Mouse (Mus musculus): ENCODE results near the gene Zglp1. TPM values are rescaled to one million over a fixed set of nuclear protein-coding genes. Genes with fewer than 3 reads are reported as not detected.
A peak's percentile ranks its signal among the peaks of the same experiment; 100 is the strongest.

Gene Zglp1
- total RNA-seq, 2 experiments from 2014 or later, result not detected

DNA sequence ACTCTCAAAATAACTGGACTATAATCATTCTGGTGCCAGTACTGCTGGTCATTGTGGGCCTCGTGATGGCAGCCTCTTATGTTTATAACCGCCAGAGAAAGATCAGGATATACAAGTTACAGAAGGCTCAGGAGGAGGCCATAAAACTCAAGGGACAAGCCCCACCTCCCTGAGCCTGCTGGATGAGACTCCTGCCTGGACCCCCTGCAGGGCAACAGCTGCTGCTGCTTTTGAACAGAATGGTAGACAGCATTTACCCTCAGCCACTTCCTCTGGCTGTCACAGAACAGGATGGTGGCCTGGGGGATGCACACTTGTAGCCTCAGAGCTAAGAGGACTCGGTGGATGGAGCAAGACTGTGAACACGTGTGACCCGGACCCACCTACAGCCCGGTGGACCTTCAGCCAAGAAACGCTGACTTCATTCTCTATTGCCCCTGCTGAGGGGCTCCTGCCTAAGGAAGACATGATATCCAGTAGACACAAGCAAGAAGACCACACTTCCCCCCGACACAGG lies 39.1 kb downstream of the Zglp1 start:
- no peak for DNase-seq (ENCODE audit: low spot score in 2 of 2)

DNA sequence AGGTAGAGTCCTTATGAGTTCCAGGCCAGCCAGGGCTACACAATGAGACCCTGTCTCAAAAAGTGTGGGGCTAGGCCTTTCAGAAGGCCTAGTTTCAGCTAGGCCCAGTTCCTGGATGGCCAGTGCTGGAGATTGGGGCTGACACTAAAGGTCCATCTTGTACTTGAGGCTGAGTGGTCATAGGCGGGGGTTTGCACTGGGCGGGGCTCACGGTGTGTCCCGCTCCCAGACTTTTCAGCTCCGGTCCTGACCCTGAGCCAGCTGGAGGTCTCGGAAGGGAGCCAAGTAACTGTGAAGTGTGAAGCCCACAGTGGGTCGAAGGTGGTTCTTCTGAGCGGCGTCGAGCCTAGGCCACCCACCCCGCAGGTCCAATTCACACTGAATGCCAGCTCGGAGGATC lies 40.0 kb downstream of the Zglp1 start:
- DNase-seq (ENCODE audit: low spot score in 2 of 2), result no peak

DNA sequence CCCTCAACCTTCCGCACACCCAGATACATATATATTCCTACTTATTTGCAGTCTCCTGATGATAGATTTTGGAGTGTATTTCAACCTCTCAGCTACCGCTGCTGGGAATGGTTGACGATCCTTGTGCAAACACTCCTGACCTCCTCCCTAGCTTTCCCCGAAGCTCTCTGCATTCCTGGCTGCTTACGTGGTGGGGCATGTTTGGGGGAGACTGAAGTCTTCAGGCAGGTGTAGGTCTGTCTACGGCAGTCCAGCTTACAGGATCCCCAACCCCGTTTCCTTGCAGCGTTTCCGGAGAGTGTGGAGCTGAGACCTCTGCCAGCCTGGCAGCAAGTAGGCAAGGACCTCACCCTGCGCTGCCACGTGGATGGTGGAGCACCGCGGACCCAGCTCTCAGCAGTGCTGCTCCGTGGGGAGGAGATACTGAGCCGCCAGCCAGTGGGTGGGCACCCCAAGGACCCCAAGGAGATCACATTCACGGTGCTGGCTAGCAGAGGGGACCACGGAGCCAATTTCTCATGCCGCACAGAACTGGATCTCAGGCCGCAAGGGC lies 41.6 kb downstream of the Zglp1 start:
- DNase-seq (ENCODE audit: low spot score in 2 of 2), result no peak

DNA sequence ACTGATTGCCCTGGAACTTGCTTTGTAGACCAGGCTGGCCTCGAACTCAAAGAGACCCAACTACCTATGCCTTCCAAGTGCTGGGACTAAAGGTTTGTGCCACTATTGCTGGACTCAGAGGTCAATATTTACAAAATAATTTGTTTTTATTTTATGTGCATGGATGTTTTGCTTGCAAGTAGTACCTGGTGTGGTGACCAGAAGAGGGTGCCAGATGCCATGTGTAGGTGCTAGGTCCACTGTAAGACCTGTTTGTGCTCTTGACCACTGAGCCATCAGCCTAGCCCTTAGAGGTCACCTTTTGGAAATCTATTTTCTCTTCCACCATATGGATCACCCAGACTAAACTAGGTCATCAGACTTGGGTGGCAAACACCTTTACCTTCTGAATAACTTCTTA lies 44.2 kb downstream of the Zglp1 start:
- DNase-seq (ENCODE audit: low spot score in 2 of 2), result no peak

DNA sequence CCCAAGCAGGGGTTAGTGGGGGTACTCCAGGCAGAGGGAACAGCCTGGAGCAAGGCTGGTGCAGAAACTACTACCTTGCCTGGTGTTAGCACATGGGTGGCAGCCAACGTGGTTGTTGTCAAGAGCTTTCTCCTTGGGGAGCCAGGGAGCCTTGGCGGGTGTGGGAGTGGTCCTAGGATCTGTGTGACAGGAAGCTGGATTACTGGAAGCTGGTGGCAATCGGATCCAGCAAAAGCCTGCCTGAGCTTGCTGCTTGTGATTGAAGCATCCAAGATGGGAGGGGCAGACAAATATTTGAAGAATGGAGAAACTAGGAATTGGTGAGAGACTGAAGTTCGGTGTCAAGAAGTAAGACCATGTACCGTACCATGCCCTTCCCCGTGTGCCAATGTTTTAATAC lies 44.6 kb downstream of the Zglp1 start:
- DNase-seq (ENCODE audit: low spot score in 2 of 2), result no peak

DNA sequence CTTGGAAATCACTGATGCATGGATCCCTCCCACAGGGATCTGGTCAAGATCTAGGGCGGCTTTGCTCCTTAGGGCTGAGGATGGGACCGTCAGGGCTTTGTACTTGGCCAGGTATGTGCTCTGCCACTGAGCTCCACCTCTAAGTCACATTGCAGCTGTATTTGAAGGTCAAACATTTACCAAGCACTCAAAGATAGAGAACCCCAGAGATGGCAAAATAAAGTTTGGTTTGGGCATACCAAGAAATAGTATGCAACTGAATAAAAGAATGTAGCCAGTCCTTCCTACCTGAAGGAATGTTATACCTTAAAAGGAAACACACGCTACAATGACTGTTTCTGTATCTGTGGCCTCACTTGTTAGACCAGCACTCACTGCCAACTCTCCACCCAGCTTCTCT lies 45.5 kb downstream of the Zglp1 start:
- no peak for DNase-seq (ENCODE audit: low spot score in 2 of 2)

DNA sequence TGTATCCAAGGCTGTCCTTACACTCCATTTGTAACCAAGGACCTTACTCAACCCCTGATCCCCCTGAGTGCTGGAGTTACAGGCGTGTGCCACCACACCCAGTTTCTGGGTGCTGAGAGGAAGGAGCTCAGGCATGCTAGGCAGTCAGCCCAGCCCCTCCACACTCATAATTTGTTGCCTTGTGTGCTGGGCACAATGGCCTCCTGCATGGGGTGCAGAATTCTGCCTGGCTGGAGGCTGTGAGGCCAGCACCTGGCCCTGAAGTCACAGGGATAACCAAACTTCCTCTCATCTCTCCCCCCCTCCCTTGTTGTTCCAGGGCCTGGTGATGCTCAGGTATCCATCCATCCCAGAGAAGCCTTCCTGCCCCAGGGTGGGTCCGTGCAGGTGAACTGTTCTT lies 48.3 kb downstream of the Zglp1 start:
- no peak for DNase-seq (ENCODE audit: low spot score in 2 of 2)

DNA sequence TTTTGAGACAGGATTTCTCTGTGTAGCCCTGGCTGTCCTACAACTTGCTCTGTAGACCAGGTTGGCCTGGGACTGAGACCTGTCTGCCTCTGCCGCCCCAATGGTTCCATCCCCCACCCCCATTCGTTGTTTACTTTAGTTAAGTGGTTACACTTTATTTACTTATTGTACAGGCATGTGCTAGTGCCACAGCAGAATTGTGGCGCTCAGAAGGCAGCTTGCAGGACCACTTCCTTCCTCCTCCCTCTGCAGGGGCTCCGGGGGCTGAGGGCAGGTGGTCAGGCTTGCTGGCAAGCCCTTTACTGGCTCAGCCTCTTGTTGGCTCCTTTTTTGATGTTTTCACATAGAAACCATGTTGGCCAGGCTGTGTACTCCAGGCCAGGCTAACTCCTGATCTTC lies 49.7 kb downstream of the Zglp1 start:
- DNase-seq (ENCODE audit: low spot score in 2 of 2), result no peak

DNA sequence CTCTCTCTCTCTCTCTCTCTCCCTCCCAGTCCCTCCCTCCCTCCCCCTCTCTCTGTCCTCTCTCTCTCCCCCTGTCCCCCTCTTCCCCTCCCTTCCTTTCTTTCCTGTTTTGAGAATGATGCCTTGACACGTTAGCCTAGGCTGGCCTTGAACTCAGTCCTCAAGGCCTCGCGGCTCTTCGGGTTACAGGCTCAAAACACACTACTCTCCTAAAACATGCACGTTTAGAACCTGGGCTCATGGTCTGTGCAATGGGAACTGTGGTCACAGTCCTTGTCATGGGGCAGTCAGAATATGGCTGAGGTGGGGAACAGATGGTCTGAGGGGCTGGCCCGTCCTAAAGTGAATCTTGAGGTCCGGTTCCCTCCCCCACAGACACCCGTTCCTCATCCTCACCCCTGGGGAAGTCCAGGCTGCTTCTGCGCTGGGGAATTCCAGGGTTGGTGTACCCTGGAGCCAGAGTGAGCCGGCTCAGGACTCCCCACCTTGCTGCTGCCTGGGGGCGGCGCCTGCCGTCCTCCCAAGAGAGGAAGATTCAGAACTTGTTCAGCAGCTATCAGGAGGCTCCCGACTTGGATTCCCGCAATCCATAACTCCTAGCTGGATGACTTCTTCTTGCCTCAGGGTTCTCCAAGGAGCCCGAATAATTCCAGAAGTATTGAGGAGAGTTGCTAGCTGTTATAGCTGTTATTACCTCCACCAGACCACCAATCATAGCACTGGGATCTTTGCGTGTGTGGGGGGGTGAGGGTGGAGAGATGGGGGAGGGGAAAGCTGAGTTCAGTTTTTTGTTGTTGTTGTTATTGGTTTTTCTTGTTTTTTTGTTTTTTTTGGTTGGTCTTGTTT lies 50.3 kb downstream of the Zglp1 start:
- DNase-seq (ENCODE audit: low spot score in 2 of 2), result no peak

DNA sequence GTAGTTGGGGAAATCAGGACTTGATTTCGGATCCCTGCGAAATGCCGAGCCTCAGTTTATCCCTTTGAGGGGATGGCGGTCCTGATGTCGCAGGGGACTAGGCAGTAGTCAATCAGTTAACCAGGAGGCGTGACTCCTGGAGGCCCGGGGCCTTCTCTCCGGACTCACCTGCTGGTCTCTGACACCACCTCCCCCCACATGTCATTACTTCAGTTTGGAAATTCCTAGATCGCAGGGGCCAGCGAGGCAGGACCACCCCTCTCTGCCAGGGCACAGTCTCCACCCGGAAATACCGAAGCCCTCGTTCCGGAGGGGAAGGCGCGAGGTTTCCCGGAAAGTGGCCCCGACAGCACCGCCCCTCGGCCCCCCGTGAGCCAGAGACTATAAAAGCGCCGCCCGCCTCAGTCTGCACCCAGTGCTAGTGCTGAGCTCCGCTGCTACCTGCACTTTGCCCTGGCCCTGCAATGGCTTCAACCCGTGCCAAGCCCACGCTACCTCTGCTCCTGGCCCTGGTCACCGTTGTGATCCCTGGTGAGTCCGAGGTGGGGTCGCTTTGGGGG lies 51.2 kb downstream of the Zglp1 start, which contains the start of gene Icam1:
Icam1 (plus strand) TSS at position 415 of the 560 bp plus-strand sequence.
- DNase-seq (ENCODE audit: low spot score in 2 of 2), result no peak

DNA sequence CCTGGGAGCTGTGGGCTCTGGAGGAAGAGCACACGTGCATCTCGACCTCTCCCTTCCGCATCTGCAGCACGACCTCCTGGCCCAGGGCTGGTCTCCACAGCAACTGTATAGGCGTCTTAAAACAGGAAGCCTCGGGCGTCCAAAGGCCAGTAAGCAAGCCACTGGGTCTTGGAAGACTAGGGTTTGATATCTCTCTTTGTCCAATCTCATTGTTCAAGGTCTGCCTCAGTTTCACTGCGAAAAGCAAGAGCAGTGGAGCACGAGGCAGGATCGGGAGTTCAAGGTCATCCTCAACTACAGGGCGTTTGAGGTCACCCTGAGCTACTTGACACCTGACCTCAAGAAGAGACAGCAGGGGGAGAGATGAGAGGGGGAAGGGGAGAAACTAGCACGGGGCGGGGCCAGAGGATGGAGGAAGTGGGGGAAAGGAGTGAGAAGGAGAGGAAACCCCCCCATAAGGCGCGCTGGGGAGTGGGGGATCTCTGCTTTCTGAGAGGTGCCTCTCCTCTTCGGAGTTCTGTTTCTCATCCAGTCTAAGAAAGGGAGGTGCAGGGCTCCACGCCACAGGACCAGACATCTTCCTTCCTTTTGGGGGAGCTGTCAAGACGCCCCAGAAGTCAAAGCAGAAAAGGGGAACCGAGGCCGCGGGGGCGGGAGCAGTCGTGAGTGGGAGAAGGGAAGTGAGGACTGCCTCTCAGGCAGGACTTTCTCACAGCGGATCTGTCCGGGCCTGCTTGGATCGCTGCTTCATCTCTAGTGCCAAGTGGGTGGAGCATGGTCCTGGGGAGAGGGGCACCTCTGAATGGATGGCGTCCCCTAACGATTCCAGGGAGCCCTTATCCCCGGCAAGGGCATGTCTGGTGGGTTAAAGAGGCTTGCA lies 52.0 kb downstream of the Zglp1 start:
- peak in 1 of 2 experiments; percentile 30 for DNase-seq (ENCODE audit: low spot score in 2 of 2)

Small RNA genes within 50 kb of the gene (microRNA-seq; reads per million reads assigned to microRNA genes)
- 0 to 0.20 reads per million in 2 experiments for gene Mir1900
- 0.39 to 0.49 reads per million in 2 experiments for gene Mir7082

Other genes starting within 250 kb of the Zglp1 start
- gene Rdh8, start 248.6 kb downstream of the Zglp1 start, total RNA-seq (2021), result not detected
- 10 to 100 TPM; 66.8 to 70.4 TPM for gene A230050P20Rik, start 198.5 kb downstream of the Zglp1 start, total RNA-seq (2021)
- 10 to 100 TPM in 1 of 2 experiments, 1 to 10 TPM in 1; 9.9 to 10.6 TPM for gene Angptl6, start 187.4 kb downstream of the Zglp1 start, total RNA-seq (2021)
- gene Ppan, start 178.9 kb downstream of the Zglp1 start, total RNA-seq (2021), result 10 to 100 TPM; 24.1 to 25.3 TPM
- 100 to 1,000 TPM; 124 to 132 TPM for gene Eif3g, start 168.5 kb downstream of the Zglp1 start, total RNA-seq (2021)
- gene Dnmt1, start 107.2 kb downstream of the Zglp1 start, total RNA-seq (2021), result 10 to 100 TPM; 32.1 to 34.7 TPM
- 1 to 10 TPM; 1.6 to 2.1 TPM for gene S1pr2, start 90.3 kb downstream of the Zglp1 start, total RNA-seq (2021)
- 10 to 100 TPM; 61.0 to 61.9 TPM for gene Mrpl4, start 64.4 kb downstream of the Zglp1 start, total RNA-seq (2021)
- gene Icam1, start 51.1 kb downstream of the Zglp1 start, total RNA-seq (2021), result 1 to 10 TPM; 2.0 to 2.6 TPM
- 1 to 10 TPM in 1 of 2 experiments, under 1 TPM in 1; 0.97 to 1.2 TPM for gene Icam4, start 37.7 kb downstream of the Zglp1 start, total RNA-seq (2021)
- gene Icam5, start 35.0 kb downstream of the Zglp1 start, total RNA-seq (2021), result 100 to 1,000 TPM; 379 to 387 TPM
- gene Gm49373, start 6.0 kb upstream of the Zglp1 start, total RNA-seq (2021), result 1 to 10 TPM; 1.6 to 2.9 TPM
- 10 to 100 TPM; 54.0 to 65.5 TPM for gene Fdx1l, start 6.5 kb upstream of the Zglp1 start, total RNA-seq (2021)
- gene Gm38431, start 24.9 kb upstream of the Zglp1 start, total RNA-seq (2021), result 1 to 10 TPM; 2.2 to 2.7 TPM
- 10 to 100 TPM; 32.9 TPM for gene Raver1, start 24.9 kb upstream of the Zglp1 start, total RNA-seq (2021)
- 10 to 100 TPM; 13.5 to 15.3 TPM for gene Tyk2, start 64.2 kb upstream of the Zglp1 start, total RNA-seq (2021)
- 100 to 1,000 TPM; 163 TPM for gene Cdc37, start 82.9 kb upstream of the Zglp1 start, total RNA-seq (2021)
- 10 to 100 TPM; 83.4 to 86.6 TPM for gene Pde4a, start 98.6 kb upstream of the Zglp1 start, total RNA-seq (2021)
- gene Keap1, start 172.3 kb upstream of the Zglp1 start, total RNA-seq (2021), result 10 to 100 TPM; 58.3 to 61.5 TPM
- gene S1pr5, start 181.3 kb upstream of the Zglp1 start, total RNA-seq (2021), result 10 to 100 TPM; 13.5 to 14.5 TPM
- 10 to 100 TPM; 43.6 to 50.9 TPM for gene Atg4d, start 198.2 kb upstream of the Zglp1 start, total RNA-seq (2021)
- 10 to 100 TPM; 39.7 to 46.9 TPM for gene Kri1, start 220.9 kb upstream of the Zglp1 start, total RNA-seq (2021)
- 10 to 100 TPM; 53.7 to 56.7 TPM for gene Cdkn2d, start 224.3 kb upstream of the Zglp1 start, total RNA-seq (2021)
- gene Ap1m2, start 245.2 kb upstream of the Zglp1 start, total RNA-seq (2021), result under 1 TPM; 0.18 to 0.30 TPM